Mouse (Mus musculus) gastrocnemius, adult 8-10 months (tissue): ENCODE data around the gene Col25a1. TPM values are rescaled to one million over a fixed set of nuclear protein-coding genes. Genes with fewer than 3 reads are reported as not detected.

Experiments used
- DNase-seq, 2 experiments: peaks; one replicate each; pipeline ENCODE4 v3.0.0; 2022; ENCODE audit warnings: low spot score in 2 of 2
- total RNA-seq, 4 experiments: library from RNA; stranded (reverse); gene quantifications; 2 replicates each; pipeline ENCODE4 v1.2.4; 2022

Gene Col25a1
- total RNA-seq, 4 experiments from 2014 or later: 0.05 to 0.13 (median 0.11) TPM

DNA sequence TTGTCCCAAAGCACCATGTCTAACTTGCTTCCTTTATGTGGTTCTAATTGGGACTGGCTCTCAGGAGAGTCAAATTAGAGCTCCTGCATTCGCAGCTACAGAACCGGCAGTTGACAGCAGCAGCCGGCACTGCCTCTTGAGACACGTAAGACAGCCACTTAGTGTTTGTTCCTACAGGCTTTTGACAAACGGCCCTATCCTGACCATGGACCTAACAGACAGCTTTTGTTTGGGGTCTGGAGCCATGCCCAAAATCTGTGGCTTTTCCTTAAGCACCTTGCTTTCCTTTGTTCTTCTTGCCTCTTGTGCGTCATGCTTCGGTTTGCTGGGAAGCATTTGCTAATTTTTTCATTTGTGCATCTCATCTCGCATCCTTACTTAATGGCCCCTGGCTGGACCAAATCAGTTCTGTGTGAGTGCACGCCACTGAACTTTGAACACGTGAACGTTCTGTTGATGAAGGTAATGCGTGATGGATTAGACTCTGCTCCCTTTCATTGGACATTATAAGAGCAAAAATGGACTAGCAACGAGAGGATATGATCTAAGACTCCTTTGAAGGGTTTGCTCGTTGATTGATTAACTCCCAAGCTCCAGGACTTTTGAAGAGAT lies 179.5 kb downstream of the Col25a1 start:
- no peak for DNase-seq

DNA sequence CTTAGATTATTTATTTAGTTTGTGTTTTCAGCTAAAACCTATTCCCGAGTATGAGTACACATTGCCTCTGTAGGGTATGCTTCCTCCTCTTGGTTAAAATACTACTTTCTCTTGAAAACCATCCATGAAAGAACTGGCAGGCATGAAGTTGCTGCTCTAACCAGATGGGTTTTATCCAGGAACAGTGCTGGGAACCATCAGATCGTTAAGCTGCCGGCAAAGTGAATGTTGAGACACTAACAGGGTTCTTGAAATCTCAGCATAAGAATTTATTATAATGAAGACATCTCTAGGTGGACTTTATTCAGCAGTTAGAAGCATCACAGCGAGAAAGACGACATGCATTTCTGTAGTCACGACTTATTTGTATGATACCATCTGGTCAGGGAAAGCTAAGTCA lies 181.9 kb downstream of the Col25a1 start:
- no peak for DNase-seq

DNA sequence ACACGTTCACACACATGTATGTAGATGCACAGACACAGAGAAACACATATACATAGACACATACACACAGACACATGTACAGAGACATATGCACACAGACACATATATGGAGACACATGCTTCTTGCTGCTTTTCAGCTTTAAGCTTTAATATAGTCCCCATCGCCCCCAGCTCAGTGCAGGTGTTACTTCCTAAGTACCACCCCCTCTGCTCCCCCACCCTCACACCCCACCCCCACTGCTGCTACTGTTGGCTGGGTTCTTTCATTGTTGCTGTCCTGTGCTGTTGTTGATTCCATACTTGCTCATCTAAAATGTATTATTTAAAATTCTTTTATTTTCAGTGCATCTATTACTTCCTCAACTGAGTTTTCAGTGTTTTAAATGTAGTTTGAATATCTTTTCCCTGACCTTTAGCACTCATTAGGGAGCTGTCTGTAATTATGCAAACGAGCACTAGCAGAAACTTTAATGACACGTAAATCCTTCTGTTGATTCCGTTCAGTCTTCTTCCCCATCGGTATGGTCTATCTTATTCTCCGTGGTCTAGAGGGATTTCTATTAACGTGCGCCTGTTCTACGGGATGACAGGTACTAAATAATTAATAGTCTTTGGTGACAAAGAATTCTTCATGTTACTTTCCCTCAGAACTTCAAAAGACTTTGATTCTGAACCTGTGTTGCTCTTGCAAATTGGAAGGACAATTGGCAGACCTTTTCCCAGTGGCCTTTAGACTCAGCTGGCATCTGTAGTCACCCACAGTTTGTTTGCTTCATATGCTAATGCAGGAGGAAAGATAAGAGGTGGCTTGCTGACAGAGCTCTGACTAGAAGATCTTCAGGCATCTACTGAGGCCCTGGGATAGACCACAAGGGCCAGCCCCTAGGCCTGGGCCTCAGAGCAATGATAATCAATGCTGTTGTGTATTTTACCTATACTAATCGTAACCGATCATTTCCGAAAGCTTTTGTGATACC lies 196.0 kb downstream of the Col25a1 start:
- DNase-seq: no peak

DNA sequence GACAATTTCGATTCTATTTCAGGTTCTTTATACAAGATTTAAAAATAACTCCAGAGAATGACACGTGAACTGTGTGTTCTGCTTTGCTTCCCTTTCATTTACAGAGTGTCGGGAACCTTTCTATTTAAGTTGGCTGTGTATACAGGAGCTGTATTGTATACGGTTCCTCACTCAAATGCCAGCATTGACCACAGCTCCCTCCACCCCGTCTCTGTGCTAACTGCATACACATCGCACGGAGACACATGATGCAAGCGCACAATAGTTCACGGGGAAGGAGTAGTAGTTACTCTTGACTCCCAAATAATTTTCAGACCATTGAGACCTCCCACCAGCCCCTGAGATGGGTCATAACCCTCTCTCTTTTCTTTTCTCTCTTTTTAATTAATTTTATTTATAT lies 197.6 kb downstream of the Col25a1 start:
- DNase-seq: no peak

DNA sequence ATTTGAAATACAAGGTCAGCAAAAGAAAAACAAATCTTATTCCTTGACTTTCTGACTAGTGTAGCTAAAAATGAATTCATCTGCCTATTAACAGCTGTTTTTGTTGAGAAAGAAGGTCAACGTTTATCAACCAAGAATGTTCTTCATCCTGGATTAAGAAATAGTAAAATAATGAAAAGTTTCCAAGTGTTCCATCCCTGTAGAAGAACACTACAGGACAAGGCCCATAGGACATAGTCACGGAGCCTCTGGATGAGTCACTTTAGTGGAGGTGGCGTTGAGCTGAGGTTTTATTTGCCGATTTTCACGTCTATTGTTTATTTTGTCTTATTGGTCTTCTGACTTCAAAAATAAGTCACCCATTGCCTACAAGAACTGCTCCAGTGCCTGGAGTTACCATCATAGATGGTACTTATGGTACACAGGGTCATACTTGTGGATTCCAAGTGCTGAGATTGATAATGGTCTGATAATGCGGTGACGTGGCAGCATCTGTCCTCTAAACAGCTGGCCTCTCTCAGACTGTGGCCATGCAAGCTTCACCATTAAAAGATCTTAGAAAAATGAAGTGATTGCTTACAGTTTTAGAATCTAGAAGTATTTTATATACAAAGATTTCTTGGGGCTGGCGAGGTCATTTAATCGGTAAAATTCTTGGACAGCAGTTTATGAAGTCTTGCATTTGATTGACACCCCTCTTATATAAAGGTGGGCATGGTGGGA lies 198.7 kb downstream of the Col25a1 start:
- DNase-seq: no peak

DNA sequence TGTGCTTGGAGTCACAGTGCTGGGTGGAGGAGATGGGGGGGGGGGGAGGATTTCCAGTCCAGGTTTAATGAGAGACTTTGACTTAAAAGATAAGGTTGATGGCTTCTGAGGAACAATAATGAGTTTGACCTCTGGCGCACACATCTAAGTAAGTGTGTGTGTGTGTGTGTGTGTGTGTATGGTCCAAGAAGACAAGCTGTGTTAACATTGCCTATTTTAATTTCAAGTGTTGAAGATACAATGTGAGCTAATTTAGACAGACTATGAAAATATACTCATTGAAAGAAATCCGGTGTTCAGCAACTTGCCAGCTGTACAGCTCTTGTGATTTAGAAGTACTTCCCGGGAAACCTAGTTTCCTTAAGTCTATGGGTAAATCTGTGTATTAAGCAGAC lies 199.3 kb downstream of the Col25a1 start:
- DNase-seq: no peak

DNA sequence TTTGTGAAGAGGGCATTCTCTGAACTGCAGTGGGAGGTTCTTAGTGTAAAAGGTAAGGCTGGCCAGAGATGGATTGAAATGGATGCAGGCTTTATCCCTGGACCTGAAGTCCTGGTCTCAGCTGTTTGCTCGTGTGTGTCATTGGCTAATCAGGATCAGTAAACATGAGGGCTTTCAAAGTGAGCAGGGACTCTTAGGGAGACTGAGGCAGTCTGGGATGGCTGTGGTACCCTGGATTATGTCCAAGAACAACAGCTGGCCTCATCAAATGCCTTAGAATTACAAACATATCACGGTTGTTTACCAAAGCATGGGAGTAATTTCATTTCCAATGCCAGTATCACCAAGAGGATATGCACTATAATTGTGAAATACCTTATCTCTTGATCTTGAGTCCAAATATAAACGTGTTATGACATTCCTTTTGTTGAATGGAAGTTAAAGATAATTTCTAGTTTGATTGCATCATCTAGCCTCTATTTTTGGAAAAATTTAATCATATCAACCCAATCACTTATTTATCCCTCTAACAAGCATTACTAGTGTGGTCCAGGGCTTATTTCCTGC lies 201.1 kb downstream of the Col25a1 start:
- DNase-seq: no peak

DNA sequence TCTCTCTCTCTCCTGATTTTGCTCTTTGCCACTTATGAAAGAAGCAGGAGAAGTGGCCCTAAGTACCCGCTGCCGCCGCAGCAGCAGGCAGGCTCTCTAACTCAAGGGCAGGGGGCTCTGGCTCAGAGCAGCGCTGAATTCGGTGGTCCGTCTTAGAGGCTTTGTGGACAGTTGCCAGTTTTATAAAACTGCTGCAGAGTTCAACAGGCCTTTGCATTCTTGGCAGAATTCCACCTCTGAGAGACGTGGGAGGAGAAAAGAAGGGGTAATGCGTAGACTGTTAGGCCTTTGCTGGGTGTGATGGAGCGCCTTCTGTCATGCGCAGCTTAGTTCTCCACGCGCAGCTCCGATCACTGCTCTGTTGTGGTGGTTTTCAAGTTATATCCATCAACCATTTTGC lies 206.6 kb downstream of the Col25a1 start:
- no peak for DNase-seq

DNA sequence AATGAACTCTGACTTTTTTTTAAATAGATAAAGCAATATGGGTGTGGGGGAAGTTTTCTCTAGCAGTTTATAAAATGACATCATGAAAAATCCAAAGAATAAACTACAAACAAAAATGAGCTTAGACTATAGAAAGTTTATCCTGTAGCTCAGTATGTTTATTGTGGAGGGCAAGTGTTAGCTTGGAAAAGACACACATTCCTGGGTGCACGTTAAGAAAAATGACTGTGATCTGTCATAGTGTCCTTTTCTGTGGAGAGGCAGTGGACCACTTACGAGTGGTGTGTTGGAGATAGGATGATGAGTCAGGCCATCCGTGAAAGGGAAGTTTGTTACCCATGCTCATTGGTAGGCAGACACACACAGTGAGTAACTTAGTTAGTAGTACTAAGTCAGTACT lies 207.1 kb downstream of the Col25a1 start:
- DNase-seq: no peak

DNA sequence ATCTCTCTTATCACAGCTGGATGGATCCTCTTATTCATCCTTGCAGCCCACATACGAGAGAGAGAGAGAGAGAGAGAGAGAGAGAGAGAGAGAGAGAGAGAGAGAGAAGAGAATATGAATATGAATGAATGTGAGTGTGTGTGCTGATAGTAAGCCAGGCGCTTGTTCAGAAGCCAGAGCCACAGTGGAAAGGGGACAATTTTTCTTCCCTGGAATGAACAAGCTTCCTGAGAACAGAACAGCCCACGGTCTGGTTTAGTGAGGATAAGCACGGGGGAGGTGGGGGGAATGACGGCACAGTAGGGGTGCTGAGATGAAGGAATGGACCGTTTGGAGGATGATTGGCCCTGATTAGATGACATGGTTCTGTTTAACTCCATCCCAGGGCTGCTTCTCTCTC lies 218.9 kb downstream of the Col25a1 start:
- DNase-seq: no peak

DNA sequence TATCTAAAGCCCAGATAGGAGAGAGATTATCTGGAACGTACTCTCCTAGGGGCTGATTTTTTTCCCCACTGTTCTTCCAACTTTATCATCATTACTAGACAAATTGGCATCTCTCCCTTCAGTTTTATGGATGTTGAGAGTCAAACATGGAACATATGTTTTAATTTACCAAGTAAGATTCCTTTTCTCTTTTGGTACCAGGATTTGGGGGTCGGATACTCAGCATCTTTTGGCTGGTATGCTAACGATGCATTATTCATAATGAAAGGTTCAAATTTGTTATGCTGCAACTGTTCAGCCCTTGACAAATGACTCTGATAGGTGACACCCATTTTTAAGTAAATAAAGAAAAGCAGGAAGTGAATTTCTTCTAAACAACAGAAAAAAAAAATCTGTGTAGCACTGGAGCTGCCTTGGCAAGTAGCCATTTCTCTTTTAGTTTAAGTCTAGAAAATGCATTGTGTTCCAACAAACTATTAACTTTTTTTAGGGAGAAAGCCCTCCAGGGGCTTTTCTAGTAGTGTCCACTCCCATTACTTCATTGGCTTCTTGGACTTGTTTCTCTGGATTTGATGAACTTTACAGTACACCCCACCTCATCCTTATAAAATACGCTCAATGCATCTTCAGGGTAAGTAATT lies 223.2 kb downstream of the Col25a1 start:
- DNase-seq: no peak

DNA sequence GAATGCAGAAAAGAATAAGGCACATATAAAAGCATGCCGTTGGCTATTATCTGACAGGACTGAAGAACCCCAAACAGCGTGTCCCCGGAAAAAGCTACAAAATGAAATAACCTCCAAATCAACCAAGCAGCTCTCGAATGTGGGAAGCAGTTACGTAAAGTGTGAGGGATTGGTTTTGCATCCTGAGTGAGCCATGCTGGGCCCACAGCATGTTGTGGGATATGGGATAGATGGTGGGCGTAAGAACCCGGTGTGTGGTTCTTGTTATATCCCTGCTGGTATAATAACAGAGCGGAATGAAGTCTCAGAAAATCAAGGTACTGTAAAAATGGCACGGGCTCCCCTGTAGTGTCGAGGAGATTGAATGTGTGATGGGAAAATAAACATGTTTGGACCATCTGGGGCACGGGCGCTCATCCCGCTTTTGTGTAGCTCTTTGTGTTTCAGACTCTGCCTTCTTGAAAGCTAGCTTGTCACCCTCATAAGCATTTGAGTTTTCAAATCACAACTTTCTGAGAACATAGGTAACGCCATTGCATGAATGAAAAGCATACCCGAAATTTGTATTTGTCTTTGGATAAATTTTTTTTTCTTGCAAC lies 225.4 kb downstream of the Col25a1 start:
- DNase-seq: no peak

DNA sequence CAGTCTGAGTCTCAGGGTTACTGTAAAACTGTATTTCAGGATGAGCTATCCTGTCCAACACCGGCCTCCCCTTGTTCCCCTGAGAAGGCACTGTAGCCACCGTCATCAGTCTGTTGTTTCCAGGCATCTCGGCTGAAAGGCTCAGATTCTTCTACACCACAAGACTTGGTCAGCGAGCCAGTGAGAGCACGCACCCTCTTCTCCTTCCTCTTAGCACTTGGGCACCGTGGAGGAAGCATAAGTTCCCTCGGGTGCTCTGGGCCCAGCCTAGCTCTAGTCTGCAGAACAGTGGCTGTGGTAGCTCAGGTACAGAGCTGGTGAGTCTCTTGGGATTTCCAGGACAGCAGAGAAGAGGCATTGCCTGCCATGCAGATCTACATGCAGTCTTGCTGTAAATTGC lies 229.5 kb downstream of the Col25a1 start:
- DNase-seq: no peak

DNA sequence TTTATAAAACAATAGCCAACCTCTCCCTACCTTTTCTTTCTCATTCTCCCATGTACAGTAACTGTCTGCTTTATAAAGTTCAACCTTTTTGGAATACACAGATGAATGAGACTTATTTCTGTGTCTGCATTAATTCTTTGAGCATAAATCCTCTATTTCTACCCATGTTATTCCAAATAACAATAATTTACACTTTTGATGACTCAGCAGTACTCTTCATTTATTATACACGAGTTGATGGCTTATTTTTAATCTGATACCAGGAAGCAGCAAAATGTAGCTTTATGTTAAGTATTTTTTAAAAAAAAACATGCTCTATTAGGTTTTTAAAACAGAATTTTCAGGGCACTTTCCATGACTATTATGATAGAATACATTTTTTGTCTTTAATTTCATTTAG lies 230.6 kb downstream of the Col25a1 start:
- DNase-seq: no peak

DNA sequence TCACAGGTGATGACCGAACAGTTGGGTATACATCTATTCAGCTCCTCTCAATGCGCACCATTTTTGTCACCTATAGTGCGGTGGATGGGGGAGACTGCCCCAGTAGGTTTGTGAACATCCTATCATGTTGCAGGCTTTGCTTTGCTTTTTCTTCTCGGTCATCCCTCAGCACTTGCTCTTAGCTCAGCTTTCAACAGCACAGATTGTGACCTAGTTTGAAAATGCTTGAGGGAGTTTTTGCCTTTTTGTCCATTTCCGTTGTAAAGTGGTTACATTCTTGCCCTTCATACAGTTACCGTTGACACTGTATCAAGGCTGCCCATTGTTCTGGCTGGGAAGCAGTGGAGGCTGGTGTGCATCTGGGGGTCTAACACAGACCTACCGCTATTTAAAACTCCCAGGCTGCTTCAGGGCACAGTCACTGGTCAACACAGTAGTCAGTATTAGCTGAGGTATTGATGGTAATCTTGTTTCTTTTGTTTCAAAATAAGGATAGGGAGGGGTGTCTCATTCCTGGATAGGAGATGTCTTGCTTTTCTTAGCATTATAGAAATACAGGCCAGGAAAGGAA lies 231.6 kb downstream of the Col25a1 start:
- no peak for DNase-seq

DNA sequence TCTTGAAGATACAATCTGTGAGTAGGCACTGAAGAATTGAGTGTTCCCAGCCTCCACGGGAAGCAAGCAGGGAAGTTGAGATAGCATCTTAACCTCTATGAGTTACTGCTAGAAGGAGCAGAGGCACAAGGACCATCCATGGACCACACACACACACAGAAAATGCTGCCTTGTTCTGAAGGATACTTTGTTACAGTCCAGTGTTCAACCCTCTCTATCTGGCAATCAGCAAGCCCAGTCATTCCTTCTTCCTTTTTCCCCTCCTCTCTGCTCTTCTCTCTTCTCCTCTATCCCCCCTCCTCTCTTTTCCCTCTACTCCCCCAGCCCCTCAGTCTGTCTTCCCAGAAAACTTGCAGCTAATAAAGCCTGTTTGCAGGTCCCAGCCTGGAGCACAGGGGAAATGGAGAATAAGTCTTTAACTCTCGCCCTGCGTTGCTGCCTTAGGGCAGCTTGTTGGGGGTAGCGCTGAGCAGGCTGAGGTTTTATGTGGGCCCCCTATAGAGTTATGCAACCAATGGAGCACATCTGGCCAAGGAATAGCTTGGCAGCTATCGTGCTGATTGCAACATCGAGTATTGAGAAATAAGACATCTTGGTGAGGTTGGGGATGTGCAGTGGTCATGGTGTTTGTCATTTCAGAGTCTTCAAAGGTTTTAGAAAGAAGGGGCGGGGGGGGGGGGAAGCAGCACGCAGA lies 235.8 kb downstream of the Col25a1 start:
- DNase-seq: no peak

DNA sequence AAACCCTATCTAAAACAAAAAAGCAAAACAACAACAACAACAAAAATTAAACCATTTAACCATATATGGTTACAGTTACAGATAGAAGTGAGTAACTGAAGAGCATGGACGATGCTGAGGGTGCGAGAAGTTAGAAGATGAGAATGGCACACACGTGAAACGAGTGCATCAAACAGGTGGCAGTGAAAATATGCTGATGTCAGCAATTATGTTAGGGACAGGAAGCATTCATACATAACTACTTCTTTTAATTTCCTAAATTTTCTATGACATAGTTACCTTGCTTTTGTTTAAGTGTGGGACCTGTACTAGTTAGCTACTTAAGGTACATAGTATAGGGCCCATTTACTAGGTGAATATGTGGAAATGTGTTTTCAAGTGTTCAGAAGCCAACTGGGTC lies 237.1 kb downstream of the Col25a1 start:
- no peak for DNase-seq

DNA sequence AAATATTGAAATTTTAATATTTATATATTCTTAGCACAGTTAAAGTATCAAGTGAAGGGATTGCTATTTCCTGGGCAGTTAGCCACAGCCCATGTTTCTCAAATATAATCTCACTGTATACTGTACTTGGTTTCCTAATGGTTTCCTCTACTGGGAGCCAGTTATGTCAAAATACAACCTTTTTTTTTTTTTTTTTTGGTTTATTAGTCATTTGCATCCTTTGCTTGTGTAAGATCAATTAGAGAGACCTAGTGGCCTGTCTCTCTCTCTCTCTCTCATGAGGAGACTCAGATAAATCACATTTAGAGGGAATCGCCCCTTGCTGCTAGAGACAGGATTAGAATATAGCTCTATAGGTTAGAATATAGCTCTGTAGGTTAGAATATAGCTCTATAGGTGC lies 237.8 kb downstream of the Col25a1 start:
- DNase-seq: no peak

DNA sequence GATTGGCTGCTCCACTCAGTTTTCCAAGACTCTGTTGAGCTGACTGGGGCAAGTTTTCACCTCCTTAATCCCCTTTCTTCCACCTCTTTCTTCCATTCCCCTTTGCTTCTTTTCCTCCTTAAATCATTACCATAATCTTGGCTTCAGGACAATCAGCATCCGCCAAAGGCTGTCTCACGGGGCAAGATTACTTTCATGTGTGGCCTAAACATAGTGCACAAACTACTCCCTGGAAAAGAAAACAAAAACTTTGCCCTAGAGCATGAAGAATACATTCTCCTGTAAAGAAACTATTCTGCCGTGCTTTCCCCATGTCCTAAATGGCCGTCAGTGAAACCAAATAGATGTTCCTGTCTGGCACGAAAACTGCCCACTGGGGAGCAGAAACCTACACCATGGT lies 238.9 kb downstream of the Col25a1 start:
- no peak for DNase-seq

DNA sequence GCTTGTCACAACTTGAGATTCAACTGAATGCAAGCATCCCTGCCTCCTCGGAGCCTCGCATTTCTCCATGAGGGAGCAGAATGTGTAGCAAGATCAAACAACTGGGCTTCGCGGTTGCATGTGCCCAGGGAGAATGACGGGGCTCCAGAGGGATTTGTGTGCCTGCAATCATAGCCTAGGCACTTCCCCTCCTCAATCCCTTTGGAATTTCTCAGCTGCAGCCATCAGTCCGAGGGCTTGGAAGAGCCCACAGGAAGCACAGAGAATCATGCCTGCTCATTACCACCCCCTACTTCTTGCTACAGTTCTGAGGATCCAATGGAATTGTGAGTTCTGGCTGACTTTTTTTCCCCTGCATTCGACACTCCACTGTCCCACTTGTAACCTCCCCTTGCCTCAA lies 241.8 kb downstream of the Col25a1 start:
- no peak for DNase-seq
